ENCODE assay signal across 9 mouse cellular contexts in the genomic region with DNA sequence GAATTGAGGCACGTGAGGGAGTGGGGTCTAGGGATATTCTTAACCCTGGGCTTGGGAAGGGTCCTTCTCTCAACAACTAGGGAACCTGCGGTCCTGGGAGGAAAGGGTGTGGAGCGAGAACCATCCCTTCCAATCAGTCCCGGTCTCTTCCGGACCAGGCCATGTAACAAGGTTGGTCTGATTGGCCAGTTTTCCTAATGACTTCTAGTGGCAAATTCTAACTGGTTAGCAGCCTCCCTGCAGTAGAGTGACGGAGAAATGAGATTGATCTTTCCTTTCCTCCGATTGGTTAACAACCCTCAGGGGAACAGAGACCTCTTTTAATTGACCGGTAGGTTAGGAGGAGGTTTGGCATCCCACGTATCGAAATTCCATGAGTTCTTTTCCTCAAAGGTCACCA. TPM values are rescaled to one million over a fixed set of nuclear protein-coding genes. Genes with fewer than 3 reads are reported as not detected.
DNase-seq lines count a peak whose midpoint lies in the region; ATAC-seq and TF ChIP-seq lines count a peak whose summit lies in the region.
"Had no signal": no experiment of that assay in that cellular context is flagged by ENCODE, and none has a peak within 500 bp of the region (broad histone marks: within the 10 kb centered on the region; RNA-seq: fewer than 3 reads in every experiment).

No protein-coding gene starts in this region.

- H3K36me3 ChIP-seq in ES-E14 (ENCODE audit: control insufficient read depth, insufficient read depth, low read length, poor library complexity, severe bottlenecking), result peaks cover 8% of the 10 kb centered on the region; the same call in 1 of the 2 replicates

- H3K4me3 ChIP-seq in ES-E14 (ENCODE audit: insufficient read depth in 1 of 2, low read depth in 1 of 2, low read length in 2 of 2, poor library complexity in 1 of 2, severe bottlenecking in 1 of 2), result peak overlapping the region; percentile 44
- H3K4me3 ChIP-seq in cerebellum, adult 2 months (replicated peaks; ENCODE audit: insufficient read depth, low read depth, low read length), result peak overlapping the region; percentile 41

- DNase-seq in ES-E14 (ENCODE audit: low read depth, low spot score), result peak; percentile 83
- peak; percentile 53 to 78 for DNase-seq in cerebellum, adult 2 months
- DNase-seq in heart, postnatal 4 days, result peak; percentile 64
- DNase-seq in layer of hippocampus, adult 8-10 months (ENCODE audit: low spot score in 2 of 2), result peak; percentile 57 to 75
- peak; percentile 64 to 74 for DNase-seq in lung, adult 18-20 months
- peak; percentile 52 for DNase-seq in ovary, postnatal 36 days (ENCODE audit: low spot score)
- DNase-seq in spleen, postnatal 4 days (ENCODE audit: low spot score in 2 of 2), result no peak

- peak overlapping the region; percentile 54; the same call in 1 of the 2 replicates for H3K27ac ChIP-seq in ES-E14 (ENCODE audit: insufficient read depth, low read depth, low read length, poor library complexity, severe bottlenecking)
- H3K27ac ChIP-seq in cerebellum, adult 2 months (ENCODE audit: insufficient read depth, low read length), result no peak overlapping the region

- TF ChIP-seq CTCF in cerebellum, adult 2 months (IDR thresholded peaks at IDR 0.05; ENCODE audit: borderline replicate concordance, insufficient read depth, low read depth, low read length), result no peak

- no peaks in the 10 kb centered on the region for H3K9me3 ChIP-seq in ES-E14 (ENCODE audit: control insufficient read depth, insufficient read depth, low read depth, low read length)

- in situ Hi-C loops in ES-E14 (cut with MboI; ENCODE audit: low sequenced_read_pairs in 2 of 2, unreplicated experiment in 2 of 2), result no loop called here

- WGBS in cerebellum, adult 2 months, result 20% methylated on average over 10 of the region's 10 CpGs

- H3K27me3 ChIP-seq in cerebellum, adult 2 months (ENCODE audit: control insufficient read depth, insufficient read depth, low read length), result no peaks in the 10 kb centered on the region

- peaks cover 7% of the 10 kb centered on the region in 2 experiments for H3K4me1 ChIP-seq in ES-E14 (ENCODE audit: control insufficient read depth in 2 of 2, insufficient read depth in 2 of 2, low read length in 2 of 2, poor library complexity in 1 of 2)
- peaks cover 4% of the 10 kb centered on the region for H3K4me1 ChIP-seq in cerebellum, adult 2 months (ENCODE audit: control insufficient read depth, insufficient read depth, low read length)

- peak; percentile 60 for ATAC-seq in frontal cortex, adult (ENCODE audit: low TSS enrichment)

- peak overlapping the region; percentile 59; the same call in 1 of the 2 replicates for H3K9ac ChIP-seq in ES-E14 (ENCODE audit: insufficient read depth, low read depth, low read length, poor library complexity, severe bottlenecking)

- TF ChIP-seq POLR2A in cerebellum, adult 2 months (IDR thresholded peaks at IDR 0.05; ENCODE audit: borderline replicate concordance, insufficient read depth, low read length), result no peak; the same call in 1 of the 2 replicates

TF ChIP-seq in ES-E14, 5 proteins besides CTCF, POLR2A, EP300 and RAD21:
- no peak for TF ChIP-seq ZC3H11A (IDR thresholded peaks at IDR 0.05; ENCODE audit: borderline replicate concordance, low read depth, low read length)
- peak; percentile 75; the same call in 1 of the 2 replicates for TF ChIP-seq CHD2 (IDR thresholded peaks at IDR 0.05; ENCODE audit: low read depth, low read length)

RNA-seq across cellular contexts. Expression of a gene that starts 1.4 kb away (rescaled TPM):
- total RNA-seq in ES-E14 (2012; rRNA removed), result 448 and 519 TPM in 2 replicates
- 391 and 398 TPM in 2 replicates for polyA plus RNA-seq in cerebellum, adult 2 months (2012; rRNA removed)
- total RNA-seq in heart, postnatal 4 days (2021), result 10 to 100 TPM; 34.9 to 35.2 TPM
- total RNA-seq in layer of hippocampus, adult 8-10 months (2022), result 10 to 100 TPM in 2 of 4 experiments, 1 to 10 TPM in 2; 7.0 to 12.5 (median 10.0) TPM

RNA-seq across cellular contexts. Expression of a gene that starts 48.3 kb away (rescaled TPM):
- total RNA-seq in ES-E14 (2012; rRNA removed), result 9.0 and 12.4 TPM in 2 replicates
- 66.6 and 74.6 TPM in 2 replicates for polyA plus RNA-seq in cerebellum, adult 2 months (2012; rRNA removed)
- 10 to 100 TPM; 68.7 to 69.2 TPM for total RNA-seq in heart, postnatal 4 days (2021)
- total RNA-seq in layer of hippocampus, adult 8-10 months (2022), result 10 to 100 TPM; 44.2 to 55.6 (median 52.2) TPM

RNA-seq across cellular contexts. Expression of a gene that starts 48.4 kb away (rescaled TPM):
- 24.6 and 25.0 TPM in 2 replicates for total RNA-seq in ES-E14 (2012; rRNA removed)
- 55.8 and 56.0 TPM in 2 replicates for polyA plus RNA-seq in cerebellum, adult 2 months (2012; rRNA removed)
- 10 to 100 TPM; 65.6 to 71.0 TPM for total RNA-seq in heart, postnatal 4 days (2021)
- 10 to 100 TPM; 87.2 to 96.6 (median 91.0) TPM for total RNA-seq in layer of hippocampus, adult 8-10 months (2022)

RNA-seq across cellular contexts. Expression of a gene that starts 48.7 kb away (rescaled TPM):
- not detected in 2 replicates for total RNA-seq in ES-E14 (2012; rRNA removed)
- not detected in 2 replicates for polyA plus RNA-seq in cerebellum, adult 2 months (2012; rRNA removed)
- total RNA-seq in heart, postnatal 4 days (2021), result 1 to 10 TPM in 1 of 2 experiments, not detected in 1; 1.9 TPM
- under 1 TPM in 1 of 4 experiments, not detected in 3; 0.96 TPM for total RNA-seq in layer of hippocampus, adult 8-10 months (2022)
- total RNA-seq: MEL had no signal

Comparison
In these comparisons a context has a peak if more than half of its experiments do, and no peak if none do; other contexts are left out.
1. DNase-seq: peak in ES-E14 (single experiment), cerebellum, adult 2 months (2 of 2), heart, postnatal 4 days (single experiment), layer of hippocampus, adult 8-10 months (2 of 2), lung, adult 18-20 months (2 of 2) and ovary, postnatal 36 days (single experiment); none in spleen, postnatal 4 days (0 of 2).
2. RNA of a gene that starts 1.4 kb away (total RNA-seq): 448 to 519 TPM in ES-E14; 34.9 to 35.2 TPM in heart, postnatal 4 days and 7.0 to 12.5 TPM in layer of hippocampus, adult 8-10 months; every median in the first group is over 10 times any median in the second.